Mouse (Mus musculus): ENCODE results near the gene Fkbpl. TPM values are rescaled to one million over a fixed set of nuclear protein-coding genes. Genes with fewer than 3 reads are reported as not detected.

Fkbpl gene
- total and polyA plus RNA-seq, 2 experiments from 2014 or later, result 7.1 to 12.3 TPM

- no peak for ATAC-seq (ENCODE audit: insufficient read depth, low read depth)
- no peak for DNase-seq (ENCODE audit: low spot score)
- H3K36me3 ChIP-seq (replicated peaks; ENCODE audit: control insufficient read depth, insufficient read depth, low read length), result no peaks in the 10 kb centered on the region
- H3K9ac ChIP-seq (replicated peaks; ENCODE audit: low read depth, low read length), result no peak overlapping the region
- no peaks in the 10 kb centered on the region for H3K4me1 ChIP-seq (ENCODE audit: control insufficient read depth, insufficient read depth)
- no peaks in the 10 kb centered on the region for H3K9me3 ChIP-seq (replicated peaks; ENCODE audit: control insufficient read depth, low read length)
- no peak for TF ChIP-seq CTCF (IDR thresholded peaks at IDR 0.05; ENCODE audit: low read depth)
- no peaks in the 10 kb centered on the region for H3K27me3 ChIP-seq (ENCODE audit: control insufficient read depth, insufficient read depth, low read length)
- WGBS, result 36% methylated on average over 4 of the region's 4 CpGs
- no peak overlapping the region for H3K27ac ChIP-seq (ENCODE audit: low read depth)
- H3K4me3 ChIP-seq (ENCODE audit: low read depth, low read length), result no peak overlapping the region
- H3K4me2 ChIP-seq (ENCODE audit: low read depth, low read length), result no peak overlapping the region
Observed at GRCm38 (mm10) chr17:34690458-34690857, 45.9 kb downstream of the Fkbpl start.

- TF ChIP-seq EP300 (IDR thresholded peaks at IDR 0.05; ENCODE audit: low read depth) (no peak), CTCF (IDR thresholded peaks at IDR 0.05; ENCODE audit: low read depth) (no peak)
- ATAC-seq (ENCODE audit: insufficient read depth, low read depth), result no peak
- Histone ChIP-seq H3K27me3 (ENCODE audit: control insufficient read depth, insufficient read depth, low read length) (no peaks in the 10 kb centered on the region), H3K4me2 (ENCODE audit: low read depth, low read length) (no peak overlapping the region), H3K9ac (replicated peaks; ENCODE audit: low read depth, low read length) (no peak overlapping the region), H3K9me3 (replicated peaks; ENCODE audit: control insufficient read depth, low read length) (no peaks in the 10 kb centered on the region), H3K4me3 (ENCODE audit: low read depth, low read length) (no peak overlapping the region), H3K27ac (ENCODE audit: low read depth) (peak overlapping the region; percentile 56), H3K4me1 (ENCODE audit: control insufficient read depth, insufficient read depth) (no peaks in the 10 kb centered on the region), H3K36me3 (replicated peaks; ENCODE audit: control insufficient read depth, insufficient read depth, low read length) (no peaks in the 10 kb centered on the region)
- no peak for DNase-seq (ENCODE audit: low spot score)
- 48% methylated on average over 7 of the region's 7 CpGs for WGBS
Observed at GRCm38 (mm10) chr17:34692906-34693305, 48.3 kb downstream of the Fkbpl start.

Other genes starting within 250 kb of the Fkbpl start
- not detected in 2 replicates for gene BC051142, start 245.9 kb upstream of the Fkbpl start, total RNA-seq (2014; rRNA removed; ENCODE audit: low replicate concordance)
- gene BC051142, start 245.9 kb upstream of the Fkbpl start, polyA plus RNA-seq (2015; fragmentation: Nextera tagmentation; extraction: Ambion mirVana), result 0.41 and 0.62 TPM in 2 replicates
- gene Btnl4, start 167.4 kb upstream of the Fkbpl start, total RNA-seq (2014; rRNA removed; ENCODE audit: low replicate concordance), result not detected in 2 replicates
- gene Btnl4, start 167.4 kb upstream of the Fkbpl start, polyA plus RNA-seq (2015; fragmentation: Nextera tagmentation; extraction: Ambion mirVana), result not detected in 2 replicates
- gene Btnl6, start 127.4 kb upstream of the Fkbpl start, total RNA-seq (2014; rRNA removed; ENCODE audit: low replicate concordance), result not detected in 2 replicates
- gene Btnl6, start 127.4 kb upstream of the Fkbpl start, polyA plus RNA-seq (2015; fragmentation: Nextera tagmentation; extraction: Ambion mirVana), result not detected in 2 replicates
- 40.7 and 43.2 TPM in 2 replicates for gene Notch4, start 80.5 kb upstream of the Fkbpl start, total RNA-seq (2014; rRNA removed; ENCODE audit: low replicate concordance)
- 6.3 and 6.8 TPM in 2 replicates for gene Notch4, start 80.5 kb upstream of the Fkbpl start, polyA plus RNA-seq (2015; fragmentation: Nextera tagmentation; extraction: Ambion mirVana)
- gene Gpsm3, start 55.0 kb upstream of the Fkbpl start, total RNA-seq (2014; rRNA removed; ENCODE audit: low replicate concordance), result 0.53 and 3.1 TPM in 2 replicates
- gene Gpsm3, start 55.0 kb upstream of the Fkbpl start, polyA plus RNA-seq (2015; fragmentation: Nextera tagmentation; extraction: Ambion mirVana), result 5.9 and 6.0 TPM in 2 replicates
- 42.6 and 59.1 TPM in 2 replicates for gene Pbx2, start 53.5 kb upstream of the Fkbpl start, total RNA-seq (2014; rRNA removed; ENCODE audit: low replicate concordance)
- gene Pbx2, start 53.5 kb upstream of the Fkbpl start, polyA plus RNA-seq (2015; fragmentation: Nextera tagmentation; extraction: Ambion mirVana), result 3.3 and 4.4 TPM in 2 replicates
- gene Ager, start 46.9 kb upstream of the Fkbpl start, total RNA-seq (2014; rRNA removed; ENCODE audit: low replicate concordance), result 2.7 and 5.8 TPM in 2 replicates
- 0.85 and 1.9 TPM in 2 replicates for gene Ager, start 46.9 kb upstream of the Fkbpl start, polyA plus RNA-seq (2015; fragmentation: Nextera tagmentation; extraction: Ambion mirVana)
- gene Rnf5, start 41.1 kb upstream of the Fkbpl start, total RNA-seq (2014; rRNA removed; ENCODE audit: low replicate concordance), result 29.6 and 42.5 TPM in 2 replicates
- gene Rnf5, start 41.1 kb upstream of the Fkbpl start, polyA plus RNA-seq (2015; fragmentation: Nextera tagmentation; extraction: Ambion mirVana), result 79.9 and 86.5 TPM in 2 replicates
- 112 and 120 TPM in 2 replicates for gene Agpat1, start 40.5 kb upstream of the Fkbpl start, total RNA-seq (2014; rRNA removed; ENCODE audit: low replicate concordance)
- 39.1 and 39.6 TPM in 2 replicates for gene Agpat1, start 40.5 kb upstream of the Fkbpl start, polyA plus RNA-seq (2015; fragmentation: Nextera tagmentation; extraction: Ambion mirVana)
- gene Egfl8, start 28.8 kb upstream of the Fkbpl start, total RNA-seq (2014; rRNA removed; ENCODE audit: low replicate concordance), result 0.15 and 0.93 TPM in 2 replicates
- 0.97 and 1.3 TPM in 2 replicates for gene Egfl8, start 28.8 kb upstream of the Fkbpl start, polyA plus RNA-seq (2015; fragmentation: Nextera tagmentation; extraction: Ambion mirVana)
- 35.7 and 37.4 TPM in 2 replicates for gene Ppt2, start 16.3 kb upstream of the Fkbpl start, total RNA-seq (2014; rRNA removed; ENCODE audit: low replicate concordance)
- 24.0 and 25.7 TPM in 2 replicates for gene Ppt2, start 16.3 kb upstream of the Fkbpl start, polyA plus RNA-seq (2015; fragmentation: Nextera tagmentation; extraction: Ambion mirVana)
- gene Prrt1, start 15.2 kb upstream of the Fkbpl start, total RNA-seq (2014; rRNA removed; ENCODE audit: low replicate concordance), result 0.35 TPM in 1 of 2 replicates, not detected in the other
- gene Prrt1, start 15.2 kb upstream of the Fkbpl start, polyA plus RNA-seq (2015; fragmentation: Nextera tagmentation; extraction: Ambion mirVana), result 0.16 and 0.19 TPM in 2 replicates
- 15.8 and 16.6 TPM in 2 replicates for gene Atf6b, start 2.4 kb downstream of the Fkbpl start, total RNA-seq (2014; rRNA removed; ENCODE audit: low replicate concordance)
- 22.5 and 24.3 TPM in 2 replicates for gene Atf6b, start 2.4 kb downstream of the Fkbpl start, polyA plus RNA-seq (2015; fragmentation: Nextera tagmentation; extraction: Ambion mirVana)
- 24.5 and 26.8 TPM in 2 replicates for gene Tnxb, start 25.8 kb downstream of the Fkbpl start, total RNA-seq (2014; rRNA removed; ENCODE audit: low replicate concordance)
- 1.8 and 2.0 TPM in 2 replicates for gene Tnxb, start 25.8 kb downstream of the Fkbpl start, polyA plus RNA-seq (2015; fragmentation: Nextera tagmentation; extraction: Ambion mirVana)
- 0.80 and 0.85 TPM in 2 replicates for gene C4b, start 99.1 kb downstream of the Fkbpl start, total RNA-seq (2014; rRNA removed; ENCODE audit: low replicate concordance)
- 0.88 and 0.93 TPM in 2 replicates for gene C4b, start 99.1 kb downstream of the Fkbpl start, polyA plus RNA-seq (2015; fragmentation: Nextera tagmentation; extraction: Ambion mirVana)
- gene Cyp21a1, start 159.8 kb downstream of the Fkbpl start, total RNA-seq (2014; rRNA removed; ENCODE audit: low replicate concordance), result not detected in 2 replicates
- gene Cyp21a1, start 159.8 kb downstream of the Fkbpl start, polyA plus RNA-seq (2015; fragmentation: Nextera tagmentation; extraction: Ambion mirVana), result not detected in 2 replicates
- 2.6 and 9.2 TPM in 2 replicates for gene Stk19, start 192.2 kb downstream of the Fkbpl start, total RNA-seq (2014; rRNA removed; ENCODE audit: low replicate concordance)
- gene Stk19, start 192.2 kb downstream of the Fkbpl start, polyA plus RNA-seq (2015; fragmentation: Nextera tagmentation; extraction: Ambion mirVana), result 20.5 and 20.7 TPM in 2 replicates
- 19.2 and 22.3 TPM in 2 replicates for gene Dxo, start 192.3 kb downstream of the Fkbpl start, total RNA-seq (2014; rRNA removed; ENCODE audit: low replicate concordance)
- gene Dxo, start 192.3 kb downstream of the Fkbpl start, polyA plus RNA-seq (2015; fragmentation: Nextera tagmentation; extraction: Ambion mirVana), result 23.0 and 24.3 TPM in 2 replicates
- 40.3 and 62.1 TPM in 2 replicates for gene Skiv2l, start 205.4 kb downstream of the Fkbpl start, total RNA-seq (2014; rRNA removed; ENCODE audit: low replicate concordance)
- gene Skiv2l, start 205.4 kb downstream of the Fkbpl start, polyA plus RNA-seq (2015; fragmentation: Nextera tagmentation; extraction: Ambion mirVana), result 15.9 and 18.7 TPM in 2 replicates
- gene Nelfe, start 205.6 kb downstream of the Fkbpl start, total RNA-seq (2014; rRNA removed; ENCODE audit: low replicate concordance), result 22.9 and 39.8 TPM in 2 replicates
- 36.3 and 39.9 TPM in 2 replicates for gene Nelfe, start 205.6 kb downstream of the Fkbpl start, polyA plus RNA-seq (2015; fragmentation: Nextera tagmentation; extraction: Ambion mirVana)
- 1.1 and 2.9 TPM in 2 replicates for gene Cfb, start 217.8 kb downstream of the Fkbpl start, total RNA-seq (2014; rRNA removed; ENCODE audit: low replicate concordance)
- 1.3 and 2.1 TPM in 2 replicates for gene Cfb, start 217.8 kb downstream of the Fkbpl start, polyA plus RNA-seq (2015; fragmentation: Nextera tagmentation; extraction: Ambion mirVana)
- 6.1 and 7.6 TPM in 2 replicates for gene Zbtb12, start 234.7 kb downstream of the Fkbpl start, total RNA-seq (2014; rRNA removed; ENCODE audit: low replicate concordance)
- 0.63 and 0.93 TPM in 2 replicates for gene Zbtb12, start 234.7 kb downstream of the Fkbpl start, polyA plus RNA-seq (2015; fragmentation: Nextera tagmentation; extraction: Ambion mirVana)
- not detected in 2 replicates for gene Gm20547, start 237.3 kb downstream of the Fkbpl start, total RNA-seq (2014; rRNA removed; ENCODE audit: low replicate concordance)
- gene Gm20547, start 237.3 kb downstream of the Fkbpl start, polyA plus RNA-seq (2015; fragmentation: Nextera tagmentation; extraction: Ambion mirVana), result not detected in 2 replicates